Mouse (Mus musculus) brain, embryonic 14.5 days (tissue): ENCODE measurements around the gene Spic. TPM values are rescaled to one million over a fixed set of nuclear protein-coding genes. Genes with fewer than 3 reads are reported as not detected.

Experiments
- DNase-seq: peaks from one replicate; pipeline ENCODE4 v3.0.0-alpha.2; 2011; ENCODE audit warnings: low read depth
- CTCF ChIP-seq: fragments of 200-500 bp; IDR thresholded peaks from 2 replicates; pipeline ENCODE4 v1.5.1; 2012; ENCODE audit warnings: inconsistent platforms, mild to moderate bottlenecking, moderate library complexity, borderline replicate concordance; ENCODE audit not compliant: insufficient read depth, insufficient read length; ENCODE audit errors: extremely low read depth
- POLR2A ChIP-seq: fragments of 200-500 bp; IDR thresholded peaks from 2 replicates; pipeline ENCODE4 v1.6.1; 2012; ENCODE audit warnings: mild to moderate bottlenecking, inconsistent platforms, borderline replicate concordance; ENCODE audit not compliant: poor library complexity, insufficient read depth, insufficient read length, severe bottlenecking; ENCODE audit errors: extremely low read depth
- polyA plus RNA-seq: library from polyadenylated mRNA; depleted of rRNA; stranded (reverse); fragments of >200 nt; gene quantifications from 2 replicates; pipeline ENCODE4 v1.2.3, GENCODE M21; 2012; rRNA removed

The Spic gene
- polyA plus RNA-seq: 0.15 TPM in 1 of 2 replicates, not detected in the other

GRCm38 (mm10) chr10:88684925-88685324 lies at the start of gene Spic:
Spic (minus strand) TSS chr10:88685015.
- no peak for TF ChIP-seq CTCF
- TF ChIP-seq POLR2A: no peak
- DNase-seq: no peak

- no peak for TF ChIP-seq CTCF
- no peak for TF ChIP-seq POLR2A
- no peak for DNase-seq
Measured at GRCm38 (mm10) chr10:88732309-88732622, 47.5 kb upstream of the Spic start.

- DNase-seq: no peak
- TF ChIP-seq CTCF (no peak), POLR2A (no peak)
Measured at GRCm38 (mm10) chr10:88731496-88732308, 46.9 kb upstream of the Spic start.

- TF ChIP-seq CTCF (no peak), POLR2A (peak; percentile 58; the same call in 1 of the 2 replicates)
- DNase-seq: peak; percentile 96
Measured at GRCm38 (mm10) chr10:88730571-88731495, 46.0 kb upstream of the Spic start, which contains the start of gene Arl1. Arl1 (plus strand) TSS chr10:88730858.

- no peak for TF ChIP-seq POLR2A
- no peak for TF ChIP-seq CTCF
- DNase-seq: no peak
Measured at GRCm38 (mm10) chr10:88728166-88728565, 43.4 kb upstream of the Spic start.

GRCm38 (mm10) chr10:88727128-88727527 lies 42.3 kb upstream of the Spic start:
- TF ChIP-seq POLR2A (no peak), CTCF (peak; percentile 61; the same call in 1 of the 2 replicates)
- peak; percentile 65 for DNase-seq

- TF ChIP-seq POLR2A (no peak), CTCF (peak; percentile 32; the same call in 1 of the 2 replicates)
- peak; percentile 36 for DNase-seq
Measured at GRCm38 (mm10) chr10:88725343-88725742, 40.5 kb upstream of the Spic start.

- no peak for TF ChIP-seq CTCF
- DNase-seq: no peak
Measured at GRCm38 (mm10) chr10:88719618-88720017, 34.8 kb upstream of the Spic start.

- DNase-seq: no peak
- no peak for TF ChIP-seq POLR2A
- TF ChIP-seq CTCF: no peak
Measured at GRCm38 (mm10) chr10:88717756-88718025, 32.9 kb upstream of the Spic start.

- TF ChIP-seq CTCF (no peak), POLR2A (no peak)
- no peak for DNase-seq
Measured at GRCm38 (mm10) chr10:88716986-88717755, 32.4 kb upstream of the Spic start.

- no peak for DNase-seq
- TF ChIP-seq CTCF (no peak), POLR2A (no peak)
Measured at GRCm38 (mm10) chr10:88715621-88716020, 30.8 kb upstream of the Spic start.

GRCm38 (mm10) chr10:88714744-88715143 lies 29.9 kb upstream of the Spic start:
- TF ChIP-seq POLR2A: no peak
- no peak for TF ChIP-seq CTCF
- no peak for DNase-seq
